Mouse (Mus musculus) thymus, adult 2 months (tissue): ENCODE measurements around the gene Eno4. TPM values are rescaled to one million over a fixed set of nuclear protein-coding genes. Genes with fewer than 3 reads are reported as not detected.

Source experiments
- DNase-seq: peaks from one replicate; pipeline ENCODE4 v3.0.0; 2021
- H3K27ac ChIP-seq: fragments of 200-500 bp; 2 replicates; pipeline ENCODE4 v1.5.1; 2012; ENCODE audit warnings: low read length, control low read depth; ENCODE audit not compliant: control insufficient read depth, insufficient read depth
- H3K27me3 ChIP-seq: fragments of 200-500 bp; 2 replicates; pipeline ENCODE4 v1.6.1; 2012; ENCODE audit warnings: mild to moderate bottlenecking, low read length, moderate library complexity, mixed read lengths; ENCODE audit not compliant: control insufficient read depth, insufficient read depth
- H3K36me3 ChIP-seq: fragments of 200-500 bp; 2 replicates; pipeline ENCODE4 v1.6.1; 2012; ENCODE audit warnings: mild to moderate bottlenecking, low read length, moderate library complexity; ENCODE audit not compliant: control insufficient read depth, insufficient read depth
- H3K4me1 ChIP-seq: fragments of 200-500 bp; replicated peaks from 2 replicates; pipeline ENCODE4 v1.6.1; 2012; ENCODE audit warnings: low read length; ENCODE audit not compliant: control insufficient read depth, insufficient read depth
- H3K4me3 ChIP-seq: fragments of 200-500 bp; 2 replicates; pipeline ENCODE4 v1.5.1; 2012; ENCODE audit warnings: mild to moderate bottlenecking, low read length, control low read depth, moderate library complexity; ENCODE audit not compliant: control insufficient read depth, insufficient read depth
- CTCF ChIP-seq: fragments of 200-500 bp; IDR thresholded peaks from 2 replicates; pipeline ENCODE4 v1.5.1; 2012; ENCODE audit warnings: mild to moderate bottlenecking, control low read depth, low read length, moderate library complexity, borderline replicate concordance; ENCODE audit not compliant: control insufficient read depth, poor library complexity, insufficient read depth; ENCODE audit errors: extremely low read depth
- POLR2A ChIP-seq: fragments of 200-500 bp; IDR thresholded peaks from 2 replicates; pipeline ENCODE4 v1.6.1; 2012; ENCODE audit warnings: mild to moderate bottlenecking, low read length, control low read depth, moderate library complexity; ENCODE audit not compliant: control insufficient read depth, poor library complexity, insufficient read depth; ENCODE audit errors: extremely low read depth
- WGBS: fragments of 180-500 bp; shearing (Covaris S2); methylation state at CpG from one replicate; pipeline ENCODE4 v1.1.7; 2018; 5-methylcytosine and 5-hydroxymethylcytosine counted together
- polyA plus RNA-seq: library from polyadenylated mRNA; depleted of rRNA; stranded (reverse); fragments of >200 nt; gene quantifications from 2 replicates; pipeline ENCODE4 v1.2.3, GENCODE M21; 2012

The Eno4 gene
- polyA plus RNA-seq, 1 experiment, result 0.09 TPM

DNA sequence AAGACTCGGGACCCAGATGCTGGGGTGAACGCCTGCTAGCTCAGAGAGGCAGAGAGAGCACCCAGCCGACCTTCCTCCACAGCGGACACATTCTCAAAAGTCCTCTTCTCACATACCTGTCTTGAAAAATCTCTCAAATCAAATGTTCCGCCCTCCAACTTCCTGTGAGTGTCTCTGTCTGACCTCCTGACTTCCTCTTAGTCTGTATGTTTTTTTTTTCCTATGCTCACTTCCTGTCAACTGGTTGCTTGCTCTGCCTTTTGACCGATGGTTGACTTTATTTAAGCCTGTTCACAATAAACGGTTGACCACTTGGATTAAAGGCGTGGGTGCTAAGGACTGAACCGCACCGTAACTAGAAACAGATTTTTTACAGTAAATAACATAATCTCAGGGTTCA, 35.2 kb upstream of the Eno4 start:
- WGBS, result 57% methylated on average over 10 of the region's 10 CpGs
- no peak overlapping the region for H3K27ac ChIP-seq
- no peak for DNase-seq

DNA sequence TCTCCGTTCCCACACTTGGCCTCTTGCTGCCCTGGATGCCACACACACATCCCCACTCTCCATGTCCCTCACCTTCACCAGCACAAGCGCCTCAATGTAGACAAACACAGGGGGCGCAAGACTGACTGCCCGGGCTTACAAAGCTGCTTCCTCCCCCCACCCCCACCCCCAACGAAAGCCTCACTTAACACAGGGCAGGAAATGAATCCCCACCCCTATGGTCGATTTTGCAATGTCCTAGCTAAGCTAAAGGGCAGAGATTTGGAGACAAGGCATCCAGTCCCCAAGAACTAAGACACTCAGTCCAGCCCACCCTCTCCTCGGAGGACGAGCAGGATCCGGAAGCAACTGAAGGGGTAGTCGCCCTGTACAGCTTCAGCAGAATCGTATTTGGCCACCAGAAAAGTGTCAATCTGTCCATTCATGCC, 32.3 kb upstream of the Eno4 start:
- 7% methylated on average over 11 of the region's 11 CpGs for WGBS
- Histone ChIP-seq H3K27ac (no peak overlapping the region), H3K36me3 (no peaks in the 10 kb centered on the region), H3K4me3 (peak overlapping the region; percentile 32), H3K27me3 (no peaks in the 10 kb centered on the region), H3K4me1 (peaks cover 4% of the 10 kb centered on the region; the same call in 1 of the 2 replicates)
- TF ChIP-seq POLR2A, result no peak
- DNase-seq, result peak; percentile 24

More for the DNA sequence above, 35.2 kb upstream of the Eno4 start:
- H3K4me3 ChIP-seq, result no peak overlapping the region
- no peaks in the 10 kb centered on the region for H3K36me3 ChIP-seq
- TF ChIP-seq CTCF (no peak), POLR2A (no peak)
- H3K4me1 ChIP-seq, result peaks cover 4% of the 10 kb centered on the region; the same call in 1 of the 2 replicates
- no peaks in the 10 kb centered on the region for H3K27me3 ChIP-seq

DNA sequence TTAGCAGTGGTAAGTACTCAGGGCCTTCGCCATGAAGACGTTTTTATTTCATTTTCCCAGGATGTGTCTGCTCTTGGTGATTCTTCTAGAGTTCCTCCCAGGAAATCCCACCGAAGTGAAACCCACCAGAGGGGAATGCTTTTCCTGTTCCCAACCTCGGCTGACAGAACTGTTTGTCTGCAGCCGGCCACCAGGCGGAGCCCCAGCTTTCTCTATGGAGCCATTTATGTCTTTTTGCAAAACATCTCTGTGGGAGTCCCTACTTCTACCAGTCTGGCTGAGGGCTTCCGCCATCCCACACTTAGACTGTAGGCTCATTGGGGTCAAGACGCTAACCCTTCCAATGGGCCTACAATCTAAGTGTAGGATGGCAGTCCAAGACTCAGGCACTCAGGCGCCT, 31.8 kb upstream of the Eno4 start:
- H3K4me3 ChIP-seq, result peak overlapping the region; percentile 32
- H3K4me1 ChIP-seq, result peaks cover 4% of the 10 kb centered on the region; the same call in 1 of the 2 replicates
- TF ChIP-seq CTCF (peak; percentile 68; the same call in 1 of the 2 replicates), POLR2A (no peak)
- no peaks in the 10 kb centered on the region for H3K36me3 ChIP-seq
- H3K27ac ChIP-seq, result no peak overlapping the region
- DNase-seq, result peak; percentile 57
- no peaks in the 10 kb centered on the region for H3K27me3 ChIP-seq
- 13% methylated on average over 9 of the region's 9 CpGs for WGBS

DNA sequence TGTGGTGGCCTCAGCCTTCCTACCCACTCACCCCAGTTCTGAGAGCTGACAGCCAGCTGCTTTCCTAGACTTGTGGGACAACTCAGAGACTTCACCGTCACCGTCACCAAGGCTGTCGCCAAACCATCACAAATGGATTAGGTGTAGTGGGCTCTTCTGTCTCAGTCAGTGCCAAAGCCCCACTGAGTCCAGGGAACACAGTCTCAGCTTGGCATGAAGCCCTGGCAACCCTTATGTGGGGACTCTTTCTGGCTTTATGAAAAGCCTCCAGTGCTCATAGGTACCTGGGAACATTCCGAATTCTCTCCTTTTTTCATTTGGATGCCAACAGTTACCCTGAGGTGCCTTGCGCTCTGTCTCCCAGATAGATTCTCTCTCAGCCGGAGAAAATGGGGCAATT, 29.9 kb upstream of the Eno4 start:
- no peaks in the 10 kb centered on the region for H3K36me3 ChIP-seq
- H3K4me3 ChIP-seq, result no peak overlapping the region
- no peak overlapping the region for H3K27ac ChIP-seq
- DNase-seq, result no peak
- 0 out of 2 replicates have a peak, but pooled peaks cover 3% of the 10 kb centered on the region for H3K4me1 ChIP-seq
- TF ChIP-seq CTCF (no peak), POLR2A (no peak)
- WGBS, result 94% methylated on average over 6 of the region's 6 CpGs
- no peaks in the 10 kb centered on the region for H3K27me3 ChIP-seq

DNA sequence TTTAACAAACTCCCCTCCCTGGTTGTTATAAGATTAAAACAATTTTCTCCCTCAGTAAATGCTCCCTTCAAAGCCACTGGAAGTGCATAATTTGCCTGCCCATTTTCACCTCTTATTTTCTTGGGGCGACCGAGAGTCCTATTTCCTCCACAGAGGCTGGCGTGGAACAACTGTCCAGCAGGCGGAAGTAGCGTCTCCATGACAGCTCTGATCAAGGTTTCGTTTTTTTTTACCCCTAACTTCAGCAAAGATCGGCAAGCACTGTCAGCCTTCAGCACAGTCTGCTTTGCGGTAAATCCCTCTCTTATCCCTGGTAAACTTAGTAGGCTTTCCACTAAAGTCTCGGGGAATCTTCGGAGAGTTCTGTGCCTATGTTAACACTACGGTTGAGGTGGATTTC, 24.6 kb upstream of the Eno4 start:
- Histone ChIP-seq H3K27ac (no peak overlapping the region), H3K36me3 (no peaks in the 10 kb centered on the region), H3K27me3 (no peaks in the 10 kb centered on the region), H3K4me3 (no peak overlapping the region), H3K4me1 (no peaks in the 10 kb centered on the region)
- TF ChIP-seq POLR2A, result no peak
- TF ChIP-seq CTCF, result no peak
- WGBS, result 14% methylated on average over 11 of the region's 11 CpGs
- DNase-seq, result no peak

DNA sequence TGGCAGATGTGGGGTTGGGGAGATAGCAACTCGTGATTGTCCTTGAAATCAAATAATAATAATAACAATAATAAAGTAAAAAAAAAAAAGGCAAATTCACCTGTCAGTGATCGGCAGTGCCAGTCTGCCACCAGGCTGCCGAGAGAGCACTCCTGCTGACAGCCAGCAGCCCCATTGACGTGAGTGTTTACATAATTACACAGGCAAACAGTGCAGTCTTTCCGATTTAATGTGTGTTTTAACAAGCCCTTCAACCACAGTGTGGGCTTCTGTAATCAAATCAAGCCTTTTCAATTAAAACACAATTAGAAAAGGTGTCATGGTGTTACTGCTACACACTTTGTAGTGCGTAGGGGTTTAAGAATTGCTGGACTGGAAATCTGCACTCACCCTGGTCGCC, 24.1 kb upstream of the Eno4 start:
- WGBS, result 39% methylated on average over 7 of the region's 7 CpGs
- TF ChIP-seq CTCF, result no peak
- TF ChIP-seq POLR2A, result no peak

More for the DNA sequence above, 24.1 kb upstream of the Eno4 start:
- H3K36me3 ChIP-seq, result no peaks in the 10 kb centered on the region
- H3K4me3 ChIP-seq, result no peak overlapping the region
- no peaks in the 10 kb centered on the region for H3K4me1 ChIP-seq
- H3K27ac ChIP-seq, result no peak overlapping the region
- DNase-seq, result no peak
- H3K27me3 ChIP-seq, result no peaks in the 10 kb centered on the region
